Mouse (Mus musculus) G1E (cell line): ENCODE measurements around the gene Sumo3. TPM values are rescaled to one million over a fixed set of nuclear protein-coding genes. Genes with fewer than 3 reads are reported as not detected.

ENCODE experiments used
- ATAC-seq: 2 replicates; pipeline ENCODE4 v1.8.0; 2016; ENCODE audit warnings: mild to moderate bottlenecking; ENCODE audit not compliant: insufficient number of reproducible peaks, poor library complexity, low FRiP score, severe bottlenecking; ENCODE audit errors: extremely low read depth
- DNase-seq: peaks from one replicate; pipeline ENCODE4 v3.0.0; 2012; ENCODE audit warnings: low spot score
- H3K27me3 ChIP-seq: 2 replicates; pipeline ENCODE4 v1.6.1; 2012; ENCODE audit warnings: mild to moderate bottlenecking, low read length, inconsistent platforms; ENCODE audit not compliant: insufficient read depth
- H3K36me3 ChIP-seq: replicated peaks from 2 replicates; pipeline ENCODE3; 2012; ENCODE audit warnings: mild to moderate bottlenecking, inconsistent platforms
- H3K4me1 ChIP-seq: 2 replicates; pipeline ENCODE4 v1.6.1; 2012; ENCODE audit warnings: low read depth, low read length, inconsistent platforms, mixed read lengths; ENCODE audit not compliant: insufficient read depth
- H3K4me3 ChIP-seq: 2 replicates; pipeline ENCODE4 v1.5.1; 2012; ENCODE audit warnings: low read depth, mild to moderate bottlenecking, inconsistent platforms, low read length, moderate library complexity, mixed read lengths
- H3K9me3 ChIP-seq: replicated peaks from 2 replicates; pipeline ENCODE4 v1.6.1; 2012; ENCODE audit warnings: inconsistent platforms
- CTCF ChIP-seq: IDR thresholded peaks from 2 replicates; pipeline ENCODE4 v1.5.1; 2012; ENCODE audit warnings: low read depth, low read length, inconsistent platforms, mixed read lengths
- GATA1 ChIP-seq: IDR thresholded peaks from 2 replicates; pipeline ENCODE4 v1.6.1; 2012; ENCODE audit warnings: borderline replicate concordance, low read length, inconsistent platforms, mixed read lengths
- GATA2 ChIP-seq: IDR thresholded peaks from 2 replicates; pipeline ENCODE4 v1.6.1; 2012; ENCODE audit warnings: low read depth, low read length, inconsistent platforms, borderline replicate concordance
- POLR2AphosphoS5 ChIP-seq: IDR thresholded peaks from 2 replicates; pipeline ENCODE4 v1.6.1; 2012; ENCODE audit warnings: low read depth, low read length, inconsistent platforms; ENCODE audit not compliant: insufficient replicate concordance
- TAL1 ChIP-seq: conservative IDR thresholded peaks from 2 replicates; pipeline ENCODE4 v1.6.1; 2012; ENCODE audit warnings: low read depth, low read length, inconsistent platforms, mixed read lengths
- polyA plus RNA-seq: library from polyadenylated mRNA; stranded (reverse); fragments of >175 nt; gene quantifications from 2 replicates; pipeline ENCODE4 v1.2.3, GENCODE M21; 2012
- total RNA-seq, 2 experiments: library from RNA; stranded (forward) in 1 of 2; stranded (reverse) in 1 of 2; fragments of 200-1000 nt in 1 of 2; fragments of >200 nt in 1 of 2; fragmentation: Nextera tagmentation in 1 of 2; gene quantifications; 2 replicates each; pipeline ENCODE4 v1.2.3; 2014 to 2017

Gene Sumo3
- total and polyA plus RNA-seq, 3 experiments, result 32.6 to 160 (median 96.3) TPM

GRCm38 (mm10) chr10:77634016-77634415 is 28.1 kb downstream of the Sumo3 start:
- H3K27me3 ChIP-seq, result no peaks in the 10 kb centered on the region
- ATAC-seq, result no peak
- TF ChIP-seq GATA2 (no peak), CTCF (no peak), GATA1 (no peak), TAL1 (no peak), POLR2AphosphoS5 (no peak)
- no peak for DNase-seq
- H3K9me3 ChIP-seq, result no peaks in the 10 kb centered on the region
- H3K36me3 ChIP-seq, result peaks cover 98% of the 10 kb centered on the region
- H3K4me3 ChIP-seq, result no peak overlapping the region
- H3K4me1 ChIP-seq, result peaks cover 15% of the 10 kb centered on the region

GRCm38 (mm10) chr10:77634452-77635231 is 28.7 kb downstream of the Sumo3 start:
- Histone ChIP-seq H3K4me1 (peaks cover 11% of the 10 kb centered on the region), H3K4me3 (no peak overlapping the region), H3K36me3 (peaks cover 97% of the 10 kb centered on the region), H3K9me3 (no peaks in the 10 kb centered on the region), H3K27me3 (no peaks in the 10 kb centered on the region)
- DNase-seq, result no peak
- ATAC-seq, result no peak
- TF ChIP-seq GATA1 (no peak), GATA2 (no peak), POLR2AphosphoS5 (no peak), TAL1 (no peak), CTCF (no peak)

- H3K27me3 ChIP-seq, result no peaks in the 10 kb centered on the region
- ATAC-seq (no peak), DNase-seq (no peak)
- peaks cover 96% of the 10 kb centered on the region for H3K36me3 ChIP-seq
- no peak overlapping the region for H3K4me3 ChIP-seq
- no peak for TF ChIP-seq GATA2
- TF ChIP-seq CTCF, result no peak
- TF ChIP-seq POLR2AphosphoS5, result no peak
- no peak for TF ChIP-seq GATA1
- no peak for TF ChIP-seq TAL1
- H3K9me3 ChIP-seq, result no peaks in the 10 kb centered on the region
- peaks cover 6% of the 10 kb centered on the region; the same call in 1 of the 2 replicates for H3K4me1 ChIP-seq
Observed at GRCm38 (mm10) chr10:77636234-77636922, 30.5 kb downstream of the Sumo3 start.

- ATAC-seq (no peak), DNase-seq (no peak)
- peaks cover 8% of the 10 kb centered on the region for H3K4me1 ChIP-seq
- H3K27me3 ChIP-seq, result no peaks in the 10 kb centered on the region
- H3K9me3 ChIP-seq, result no peaks in the 10 kb centered on the region
- TF ChIP-seq TAL1 (no peak), GATA1 (no peak), CTCF (no peak), GATA2 (no peak), POLR2AphosphoS5 (no peak)
- H3K4me3 ChIP-seq, result no peak overlapping the region
- peaks cover 94% of the 10 kb centered on the region for H3K36me3 ChIP-seq
Observed at GRCm38 (mm10) chr10:77638956-77639355, 33.1 kb downstream of the Sumo3 start.

GRCm38 (mm10) chr10:77643160-77643559 is 37.3 kb downstream of the Sumo3 start:
- no peak for ATAC-seq

GRCm38 (mm10) chr10:77645571-77645970 is 39.7 kb downstream of the Sumo3 start:
- ATAC-seq (no peak), DNase-seq (no peak)
- Histone ChIP-seq H3K9me3 (no peaks in the 10 kb centered on the region), H3K4me3 (no peak overlapping the region), H3K4me1 (peaks cover 2% of the 10 kb centered on the region), H3K36me3 (peaks cover 76% of the 10 kb centered on the region), H3K27me3 (peaks cover 10% of the 10 kb centered on the region; the same call in 1 of the 2 replicates)
- TF ChIP-seq GATA2 (no peak), GATA1 (no peak), CTCF (no peak), POLR2AphosphoS5 (no peak), TAL1 (no peak)

More at GRCm38 (mm10) chr10:77643160-77643559, 37.3 kb downstream of the Sumo3 start:
- peaks cover 94% of the 10 kb centered on the region for H3K36me3 ChIP-seq
- no peaks in the 10 kb centered on the region for H3K27me3 ChIP-seq
- H3K4me3 ChIP-seq, result no peak overlapping the region
- peaks cover 8% of the 10 kb centered on the region for H3K4me1 ChIP-seq
- DNase-seq, result no peak
- H3K9me3 ChIP-seq, result no peaks in the 10 kb centered on the region
- TF ChIP-seq CTCF (no peak), GATA1 (no peak), GATA2 (no peak), TAL1 (no peak), POLR2AphosphoS5 (no peak)
